Comparison of ENCODE assay signal across 12 mouse cellular contexts in genomic region chr5:115152132-115152956, GRCm38 (mm10). TPM values are rescaled to one million over a fixed set of nuclear protein-coding genes. Genes with fewer than 3 reads are reported as not detected.
A peak's percentile ranks its signal among the peaks of the same experiment; 100 is the strongest.
DNase-seq lines count a peak whose midpoint lies in the region; ATAC-seq and TF ChIP-seq lines count a peak whose summit lies in the region.
"Had no signal": no experiment of that assay in that cellular context is flagged by ENCODE, and none has a peak within 500 bp of the region (broad histone marks: within the 10 kb centered on the region; RNA-seq: fewer than 3 reads in every experiment).

No protein-coding gene starts in this region.

- WGBS in kidney, embryonic 16.5 days = 17% methylated on average over 8 of the region's 8 CpGs
- 55% methylated on average over 8 of the region's 8 CpGs for WGBS in limb, embryonic 11.5 days

- no peak for DNase-seq in gastrocnemius, adult 2 months
- no peak for DNase-seq in gastrocnemius, postnatal 14 days
- no peak for DNase-seq in kidney, postnatal 10 days
- peak; percentile 24 for DNase-seq in T-cell, adult 2 months (ENCODE audit: low spot score)
- no peak for DNase-seq in limb, embryonic 11.5 days (ENCODE audit: low spot score)
- no peak for DNase-seq in adrenal gland, postnatal 4 days (ENCODE audit: low spot score in 2 of 2)
- DNase-seq in urinary bladder, postnatal 10 days (ENCODE audit: low spot score) = no peak

- peak overlapping the region; percentile 98 for H3K27ac ChIP-seq in gastrocnemius, adult 2 months
- H3K27ac ChIP-seq in kidney, embryonic 16.5 days (ENCODE audit: low read length) = peak overlapping the region; percentile 78
- peak overlapping the region; percentile 30; the same call in 1 of the 2 replicates for H3K27ac ChIP-seq in limb, embryonic 11.5 days (replicated peaks; ENCODE audit: low read depth, low read length)
- H3K27ac ChIP-seq: midbrain, embryonic 13.5 days had no signal

- H3K36me3 ChIP-seq in kidney, embryonic 16.5 days (ENCODE audit: insufficient read depth, low read length) = peaks cover 35% of the 10 kb centered on the region
- peaks cover 29% of the 10 kb centered on the region for H3K36me3 ChIP-seq in limb, embryonic 11.5 days (ENCODE audit: control insufficient read depth, insufficient read depth, low read length)

- H3K27me3 ChIP-seq in kidney, embryonic 16.5 days (ENCODE audit: insufficient read depth, low read length) = no peaks in the 10 kb centered on the region
- H3K27me3 ChIP-seq in limb, embryonic 11.5 days (ENCODE audit: control insufficient read depth, insufficient read depth, low read length) = no peaks in the 10 kb centered on the region
- H3K27me3 ChIP-seq: midbrain, embryonic 13.5 days had no signal

- H3K4me3 ChIP-seq in gastrocnemius, adult 2 months = peak overlapping the region; percentile 95
- 0 out of 2 replicates have a peak overlapping the region, but pooled peaks have one; percentile 8 for H3K4me3 ChIP-seq in kidney, embryonic 16.5 days (ENCODE audit: low read length)
- no peak overlapping the region for H3K4me3 ChIP-seq in limb, embryonic 11.5 days (ENCODE audit: low read depth, low read length)
- H3K4me3 ChIP-seq: midbrain, embryonic 13.5 days had no signal

- 0 out of 2 replicates have a peak, but pooled peaks cover 3% of the 10 kb centered on the region for H3K9me3 ChIP-seq in kidney, embryonic 16.5 days (ENCODE audit: low read length)
- no peaks in the 10 kb centered on the region; the same call in 1 of the 2 replicates for H3K9me3 ChIP-seq in limb, embryonic 11.5 days (ENCODE audit: control insufficient read depth, low read length)
- H3K9me3 ChIP-seq: midbrain, embryonic 13.5 days had no signal

- ATAC-seq in kidney, embryonic 16.5 days (ENCODE audit: low FRiP score, low TSS enrichment) = no peak
- no peak for ATAC-seq in limb, embryonic 11.5 days (ENCODE audit: insufficient number of reproducible peaks, low FRiP score, low TSS enrichment, low read depth)
- ATAC-seq: intestine, embryonic 16.5 days; midbrain, embryonic 13.5 days had no signal

- peak overlapping the region; percentile 33 for H3K9ac ChIP-seq in kidney, embryonic 16.5 days (replicated peaks; ENCODE audit: low read length)
- no peak overlapping the region for H3K9ac ChIP-seq in limb, embryonic 11.5 days (ENCODE audit: low read length)
- H3K9ac ChIP-seq: midbrain, embryonic 13.5 days had no signal

- no peak for TF ChIP-seq CTCF in gastrocnemius, adult 2 months (IDR thresholded peaks at IDR 0.05)

- intact Hi-C loops in gastrocnemius, adult 2 months (cut with DNase I) = no loop called here
- intact Hi-C loops in gastrocnemius, postnatal 14 days (cut with DNase I; ENCODE audit: low total_unique reads) = no loop called here

- peak overlapping the region; percentile 28; the same call in 1 of the 2 replicates for H3K4me2 ChIP-seq in kidney, embryonic 16.5 days (replicated peaks; ENCODE audit: low read depth, low read length)
- H3K4me2 ChIP-seq in limb, embryonic 11.5 days (ENCODE audit: low read depth, severe bottlenecking) = no peak overlapping the region
- H3K4me2 ChIP-seq: midbrain, embryonic 13.5 days had no signal

- H3K4me1 ChIP-seq in kidney, embryonic 16.5 days (ENCODE audit: insufficient read depth, low read length) = peaks cover 72% of the 10 kb centered on the region
- peaks cover 19% of the 10 kb centered on the region for H3K4me1 ChIP-seq in limb, embryonic 11.5 days (ENCODE audit: control insufficient read depth, insufficient read depth, low read length)

RNA-seq across cellular contexts. Expression of gene Mlec, which starts 5.6 kb away (rescaled TPM):
- 100 to 1,000 TPM; 138 to 200 TPM for total RNA-seq in gastrocnemius, adult 2 months (2021)
- 100 to 1,000 TPM; 216 to 235 TPM for total RNA-seq in gastrocnemius, postnatal 14 days (2021)
- 85.0 and 86.2 TPM in 2 replicates for polyA plus RNA-seq in kidney, embryonic 16.5 days (2015; fragmentation: Nextera tagmentation; extraction: Ambion mirVana)
- polyA plus RNA-seq in limb, embryonic 11.5 days (2014; fragmentation: Nextera tagmentation; extraction: Ambion mirVana) = 51.5 and 58.8 TPM in 2 replicates
- 100 to 1,000 TPM; 208 to 242 TPM for total RNA-seq in adrenal gland, postnatal 4 days (2021)

RNA-seq across cellular contexts. Expression of gene Unc119b, which starts 17.6 kb away (rescaled TPM):
- total RNA-seq in gastrocnemius, adult 2 months (2021) = 10 to 100 TPM; 11.8 to 15.7 TPM
- total RNA-seq in gastrocnemius, postnatal 14 days (2021) = 10 to 100 TPM; 12.2 to 12.7 TPM
- polyA plus RNA-seq in kidney, embryonic 16.5 days (2015; fragmentation: Nextera tagmentation; extraction: Ambion mirVana) = 53.5 and 54.8 TPM in 2 replicates
- 65.3 and 65.4 TPM in 2 replicates for polyA plus RNA-seq in limb, embryonic 11.5 days (2014; fragmentation: Nextera tagmentation; extraction: Ambion mirVana)
- 10 to 100 TPM; 35.1 to 39.1 TPM for total RNA-seq in adrenal gland, postnatal 4 days (2021)

RNA-seq across cellular contexts. Expression of gene Acads, which starts 33.2 kb away (rescaled TPM):
- total RNA-seq in gastrocnemius, adult 2 months (2021) = 10 to 100 TPM; 49.9 to 81.7 TPM
- total RNA-seq in gastrocnemius, postnatal 14 days (2021) = 10 to 100 TPM; 58.1 to 67.2 TPM
- 98.1 and 106 TPM in 2 replicates for polyA plus RNA-seq in kidney, embryonic 16.5 days (2015; fragmentation: Nextera tagmentation; extraction: Ambion mirVana)
- 41.5 and 49.3 TPM in 2 replicates for polyA plus RNA-seq in limb, embryonic 11.5 days (2014; fragmentation: Nextera tagmentation; extraction: Ambion mirVana)
- total RNA-seq in adrenal gland, postnatal 4 days (2021) = 100 to 1,000 TPM; 166 to 191 TPM

RNA-seq across cellular contexts. Expression of gene Cabp1, which starts 41.8 kb away (rescaled TPM):
- 1 to 10 TPM in 1 of 2 experiments, under 1 TPM in 1; 0.79 to 1.5 TPM for total RNA-seq in gastrocnemius, adult 2 months (2021)
- 1 to 10 TPM; 1.2 to 1.3 TPM for total RNA-seq in gastrocnemius, postnatal 14 days (2021)
- polyA plus RNA-seq in kidney, embryonic 16.5 days (2015; fragmentation: Nextera tagmentation; extraction: Ambion mirVana) = 1.3 TPM in 2 replicates
- polyA plus RNA-seq in limb, embryonic 11.5 days (2014; fragmentation: Nextera tagmentation; extraction: Ambion mirVana) = 1.2 and 1.9 TPM in 2 replicates
- total RNA-seq in adrenal gland, postnatal 4 days (2021) = 1 to 10 TPM; 4.5 to 5.0 TPM

RNA-seq across cellular contexts. Expression of gene Gm10401, which starts 54.2 kb away (rescaled TPM):
- total RNA-seq in gastrocnemius, adult 2 months (2021) = not detected
- not detected for total RNA-seq in gastrocnemius, postnatal 14 days (2021)
- polyA plus RNA-seq in kidney, embryonic 16.5 days (2015; fragmentation: Nextera tagmentation; extraction: Ambion mirVana) = 28.2 and 34.7 TPM in 2 replicates
- polyA plus RNA-seq in limb, embryonic 11.5 days (2014; fragmentation: Nextera tagmentation; extraction: Ambion mirVana) = 36.5 and 39.5 TPM in 2 replicates
- total RNA-seq in adrenal gland, postnatal 4 days (2021) = under 1 TPM in 1 of 2 experiments, not detected in 1; 0.73 TPM
- total RNA-seq: left cerebral cortex, postnatal 10 days had no signal
- polyA plus RNA-seq: frontal cortex, adult 2 months had no signal

Comparison
In these comparisons a context has a peak if more than half of its experiments do, and no peak if none do; other contexts are left out.
1. H3K27ac ChIP-seq: peak in every context shown above with its lines; median percentile 98 in gastrocnemius, adult 2 months; 78 in kidney, embryonic 16.5 days; 30 in limb, embryonic 11.5 days.